8 mouse cellular contexts compared by ENCODE assay signal in the genomic region with DNA sequence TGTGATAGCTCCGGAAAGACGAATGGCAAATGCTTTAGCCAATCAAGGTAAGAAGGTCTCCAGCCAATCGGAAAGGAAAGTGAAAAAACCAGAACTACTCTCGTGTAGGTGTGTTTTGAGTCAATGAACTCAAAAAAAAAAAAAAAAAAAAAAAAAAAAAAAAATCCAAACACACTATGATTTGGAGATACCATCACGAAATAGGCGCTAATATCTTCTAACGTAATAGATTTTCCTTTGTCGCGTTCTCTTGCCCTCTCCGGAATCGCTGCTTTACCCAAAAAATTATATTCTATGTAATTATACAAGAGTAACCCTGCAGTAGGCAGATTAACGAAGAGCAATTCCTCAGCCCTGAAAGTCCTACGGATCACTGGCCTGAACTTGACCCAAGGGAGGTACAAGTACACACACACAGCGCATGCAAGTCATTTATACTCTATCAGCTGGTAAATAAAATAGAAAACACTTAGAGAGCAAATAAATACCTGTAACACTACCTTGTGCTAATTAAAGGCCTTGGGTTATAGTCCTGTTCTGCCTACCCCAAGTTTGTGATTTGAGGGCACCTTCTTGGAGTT. TPM values are rescaled to one million over a fixed set of nuclear protein-coding genes. Genes with fewer than 3 reads are reported as not detected.
DNase-seq lines count a peak whose midpoint lies in the region; ATAC-seq lines count a peak whose summit lies in the region.

No protein-coding gene starts in this region.

- H3K27me3 ChIP-seq in intestine, embryonic 15.5 days (replicated peaks) = no peaks in the 10 kb centered on the region
- H3K27me3 ChIP-seq in midbrain, embryonic 16.5 days (ENCODE audit: control insufficient read depth, insufficient read depth, low read depth, low read length) = no peaks in the 10 kb centered on the region

- peaks cover 6% of the 10 kb centered on the region; the same call in 1 of the 2 replicates for H3K36me3 ChIP-seq in intestine, embryonic 15.5 days
- peaks cover 15% of the 10 kb centered on the region for H3K36me3 ChIP-seq in midbrain, embryonic 16.5 days (ENCODE audit: control insufficient read depth, insufficient read depth, low read length)

- no peaks in the 10 kb centered on the region for H3K9me3 ChIP-seq in intestine, embryonic 15.5 days
- no peaks in the 10 kb centered on the region for H3K9me3 ChIP-seq in midbrain, embryonic 16.5 days (replicated peaks; ENCODE audit: control insufficient read depth, low read length, poor library complexity, severe bottlenecking)

- 8% methylated on average over 14 of the region's 14 CpGs for WGBS in intestine, embryonic 15.5 days
- 10% methylated on average over 14 of the region's 14 CpGs for WGBS in midbrain, embryonic 16.5 days

- H3K4me1 ChIP-seq in brown adipose tissue, adult 24 weeks (ENCODE audit: control insufficient read depth, insufficient read depth, insufficient read length, low read length) = no peaks in the 10 kb centered on the region
- peaks cover 21% of the 10 kb centered on the region; the same call in 1 of the 2 replicates for H3K4me1 ChIP-seq in intestine, embryonic 15.5 days (replicated peaks)
- H3K4me1 ChIP-seq in midbrain, embryonic 16.5 days (ENCODE audit: control insufficient read depth, insufficient read depth, low read length) = peaks cover 16% of the 10 kb centered on the region

- H3K4me3 ChIP-seq in brown adipose tissue, adult 24 weeks (ENCODE audit: insufficient read depth, low read depth, low read length) = peak overlapping the region; percentile 2; the same call in 1 of the 2 replicates
- H3K4me3 ChIP-seq in intestine, embryonic 15.5 days (replicated peaks) = peak overlapping the region; percentile 15; the same call in 1 of the 2 replicates
- peak overlapping the region; percentile 35 for H3K4me3 ChIP-seq in midbrain, embryonic 16.5 days (ENCODE audit: low read depth, low read length)

- no peak for ATAC-seq in intestine, embryonic 15.5 days
- ATAC-seq in midbrain, embryonic 16.5 days = no peak

- peak; percentile 64 for DNase-seq in kidney, adult 9 months
- DNase-seq in kidney, adult 18-20 months = no peak
- DNase-seq in frontal cortex, postnatal 25 days (ENCODE audit: low spot score in 2 of 2) = no peak
- no peak for DNase-seq in adrenal gland, postnatal 25 days
- DNase-seq in thymus, postnatal 0 days (ENCODE audit: low spot score) = no peak

- H3K9ac ChIP-seq in intestine, embryonic 15.5 days = 0 out of 2 replicates have a peak overlapping the region, but pooled peaks have one; percentile 6
- peak overlapping the region; percentile 52 for H3K9ac ChIP-seq in midbrain, embryonic 16.5 days (ENCODE audit: low read depth, low read length)

- H3K4me2 ChIP-seq in intestine, embryonic 15.5 days (replicated peaks) = peak overlapping the region; percentile 54
- peak overlapping the region; percentile 66 for H3K4me2 ChIP-seq in midbrain, embryonic 16.5 days (ENCODE audit: low read length)

- no peak overlapping the region for H3K27ac ChIP-seq in brown adipose tissue, adult 24 weeks (replicated peaks; ENCODE audit: low read depth, low read length)
- peak overlapping the region; percentile 7 for H3K27ac ChIP-seq in intestine, embryonic 15.5 days
- H3K27ac ChIP-seq in midbrain, embryonic 16.5 days (ENCODE audit: low read length) = peak overlapping the region; percentile 58

RNA-seq across cellular contexts. Expression of a gene that starts 0.6 kb away (rescaled TPM):
- polyA plus RNA-seq in brown adipose tissue, adult 24 weeks (2012; ENCODE audit: insufficient read depth, insufficient read length, missing spikeins) = 5.7 and 8.7 TPM in 2 replicates
- polyA plus RNA-seq in intestine, embryonic 15.5 days (2015; fragmentation: Nextera tagmentation; extraction: Ambion mirVana) = 53.5 and 56.2 TPM in 2 replicates
- polyA plus RNA-seq in midbrain, embryonic 16.5 days (2015; fragmentation: Nextera tagmentation; extraction: Ambion mirVana) = 54.4 and 57.8 TPM in 2 replicates
- 20.4 and 27.4 TPM in 2 replicates for total RNA-seq in adrenal gland, postnatal 25 days (2021)
- 60.0 and 62.6 TPM in 2 replicates for polyA plus RNA-seq in thymus, postnatal 0 days (2015; fragmentation: Nextera tagmentation; extraction: Ambion mirVana)

RNA-seq across cellular contexts. Expression of a gene that starts 11.7 kb away (rescaled TPM):
- polyA plus RNA-seq in brown adipose tissue, adult 24 weeks (2012; ENCODE audit: insufficient read depth, insufficient read length, missing spikeins) = 177 and 198 TPM in 2 replicates
- polyA plus RNA-seq in intestine, embryonic 15.5 days (2015; fragmentation: Nextera tagmentation; extraction: Ambion mirVana) = 229 and 241 TPM in 2 replicates
- 165 TPM in 2 replicates for polyA plus RNA-seq in midbrain, embryonic 16.5 days (2015; fragmentation: Nextera tagmentation; extraction: Ambion mirVana)
- total RNA-seq in adrenal gland, postnatal 25 days (2021) = 150 and 151 TPM in 2 replicates
- polyA plus RNA-seq in thymus, postnatal 0 days (2015; fragmentation: Nextera tagmentation; extraction: Ambion mirVana) = 200 and 212 TPM in 2 replicates

RNA-seq across cellular contexts. Expression of a gene that starts 21.6 kb away (rescaled TPM):
- polyA plus RNA-seq in brown adipose tissue, adult 24 weeks (2012; ENCODE audit: insufficient read depth, insufficient read length, missing spikeins) = not detected in 2 replicates
- polyA plus RNA-seq in intestine, embryonic 15.5 days (2015; fragmentation: Nextera tagmentation; extraction: Ambion mirVana) = 1.6 and 1.8 TPM in 2 replicates
- not detected in 2 replicates for polyA plus RNA-seq in midbrain, embryonic 16.5 days (2015; fragmentation: Nextera tagmentation; extraction: Ambion mirVana)
- 0.39 TPM in 1 of 2 replicates, not detected in the other for total RNA-seq in adrenal gland, postnatal 25 days (2021)
- polyA plus RNA-seq in thymus, postnatal 0 days (2015; fragmentation: Nextera tagmentation; extraction: Ambion mirVana) = 0.14 and 0.21 TPM in 2 replicates

RNA-seq across cellular contexts. Expression of a gene that starts 35.0 kb away (rescaled TPM):
- 128 and 153 TPM in 2 replicates for polyA plus RNA-seq in brown adipose tissue, adult 24 weeks (2012; ENCODE audit: insufficient read depth, insufficient read length, missing spikeins)
- polyA plus RNA-seq in intestine, embryonic 15.5 days (2015; fragmentation: Nextera tagmentation; extraction: Ambion mirVana) = 441 and 523 TPM in 2 replicates
- polyA plus RNA-seq in midbrain, embryonic 16.5 days (2015; fragmentation: Nextera tagmentation; extraction: Ambion mirVana) = 167 and 180 TPM in 2 replicates
- 159 and 217 TPM in 2 replicates for total RNA-seq in adrenal gland, postnatal 25 days (2021)
- 303 and 311 TPM in 2 replicates for polyA plus RNA-seq in thymus, postnatal 0 days (2015; fragmentation: Nextera tagmentation; extraction: Ambion mirVana)

RNA-seq across cellular contexts. Expression of a gene that starts 45.4 kb away (rescaled TPM):
- polyA plus RNA-seq in brown adipose tissue, adult 24 weeks (2012; ENCODE audit: insufficient read depth, insufficient read length, missing spikeins) = 20.2 and 21.8 TPM in 2 replicates
- polyA plus RNA-seq in intestine, embryonic 15.5 days (2015; fragmentation: Nextera tagmentation; extraction: Ambion mirVana) = 8.3 TPM in 2 replicates
- polyA plus RNA-seq in midbrain, embryonic 16.5 days (2015; fragmentation: Nextera tagmentation; extraction: Ambion mirVana) = 12.0 and 12.7 TPM in 2 replicates
- total RNA-seq in adrenal gland, postnatal 25 days (2021) = 42.9 and 57.5 TPM in 2 replicates
- 3.3 and 4.6 TPM in 2 replicates for polyA plus RNA-seq in thymus, postnatal 0 days (2015; fragmentation: Nextera tagmentation; extraction: Ambion mirVana)
